Mouse (Mus musculus): ENCODE results near the gene Ccdc85c.

DNA sequence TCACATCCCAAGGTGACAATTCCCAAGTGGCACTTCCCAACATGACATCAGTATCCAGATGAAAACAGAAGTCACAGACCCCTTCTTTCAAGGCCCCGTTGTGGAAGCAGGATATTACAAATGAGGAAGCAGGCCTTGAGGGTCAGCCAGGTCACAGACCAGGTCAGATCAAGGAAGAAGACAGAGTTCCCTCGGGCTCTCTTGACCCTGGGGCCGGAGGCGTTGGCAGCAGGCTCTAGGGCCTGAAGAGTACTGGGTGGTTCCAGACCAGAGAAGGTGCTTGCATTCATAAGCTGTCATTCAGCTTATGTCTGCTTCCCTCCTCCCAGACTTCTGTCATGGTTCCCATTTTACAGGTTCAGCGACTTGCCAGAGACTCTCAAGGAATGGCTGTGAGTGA is 5.5 kb downstream of the Ccdc85c start:
- TF ChIP-seq CTCF (conservative IDR thresholded peaks at IDR 0.05 in 1 of 2, IDR thresholded peaks at IDR 0.05 in 1 of 2; ENCODE audit: low read depth in 2 of 2, low read length in 2 of 2): no peak
- no peak for TF ChIP-seq HCFC1 (IDR thresholded peaks at IDR 0.05; ENCODE audit: low read depth, low read length)
- no peak for TF ChIP-seq POLR2A (IDR thresholded peaks at IDR 0.05; ENCODE audit: low read depth, low read length)
- TF ChIP-seq UBTF (IDR thresholded peaks at IDR 0.05; ENCODE audit: low read depth, low read length): no peak
- TF ChIP-seq SMC3 (IDR thresholded peaks at IDR 0.05; ENCODE audit: low read depth, low read length): no peak
- no peak for TF ChIP-seq E2F4 (IDR thresholded peaks at IDR 0.05; ENCODE audit: insufficient replicate concordance, low read depth, low read length)
- no peak for TF ChIP-seq EP300 (IDR thresholded peaks at IDR 0.05; ENCODE audit: low read length)
- TF ChIP-seq USF1 (IDR thresholded peaks at IDR 0.05; ENCODE audit: low read depth, low read length): no peak
- TF ChIP-seq TCF12 (IDR thresholded peaks at IDR 0.05; ENCODE audit: low read depth, low read length): no peak
- no peak for TF ChIP-seq MAFK (IDR thresholded peaks at IDR 0.05; ENCODE audit: insufficient replicate concordance, low read length)
- no peak for TF ChIP-seq MAZ (IDR thresholded peaks at IDR 0.05; ENCODE audit: low read depth, low read length)
- no peak for TF ChIP-seq NELFE (IDR thresholded peaks at IDR 0.05; ENCODE audit: low read depth, low read length)
- TF ChIP-seq GABPA (IDR thresholded peaks at IDR 0.05; ENCODE audit: insufficient replicate concordance, low read depth, low read length): no peak
- no peak for TF ChIP-seq JUND (conservative IDR thresholded peaks at IDR 0.05; ENCODE audit: low read depth, low read length)

All from CH12.LX (cell line).